Mouse (Mus musculus) bone marrow macrophage, adult 2 months (primary cell): Measurements from ENCODE around the gene Dffb.

Experiments used
- CTCF ChIP-seq: IDR thresholded peaks from 2 replicates; pipeline ENCODE4 v1.5.1; 2012; ENCODE audit warnings: low read depth, mild to moderate bottlenecking, low read length, moderate library complexity
- POLR2A ChIP-seq: IDR thresholded peaks from 2 replicates; pipeline ENCODE4 v1.6.1; 2012; ENCODE audit warnings: mild to moderate bottlenecking, low read depth, low read length, borderline replicate concordance

DNA sequence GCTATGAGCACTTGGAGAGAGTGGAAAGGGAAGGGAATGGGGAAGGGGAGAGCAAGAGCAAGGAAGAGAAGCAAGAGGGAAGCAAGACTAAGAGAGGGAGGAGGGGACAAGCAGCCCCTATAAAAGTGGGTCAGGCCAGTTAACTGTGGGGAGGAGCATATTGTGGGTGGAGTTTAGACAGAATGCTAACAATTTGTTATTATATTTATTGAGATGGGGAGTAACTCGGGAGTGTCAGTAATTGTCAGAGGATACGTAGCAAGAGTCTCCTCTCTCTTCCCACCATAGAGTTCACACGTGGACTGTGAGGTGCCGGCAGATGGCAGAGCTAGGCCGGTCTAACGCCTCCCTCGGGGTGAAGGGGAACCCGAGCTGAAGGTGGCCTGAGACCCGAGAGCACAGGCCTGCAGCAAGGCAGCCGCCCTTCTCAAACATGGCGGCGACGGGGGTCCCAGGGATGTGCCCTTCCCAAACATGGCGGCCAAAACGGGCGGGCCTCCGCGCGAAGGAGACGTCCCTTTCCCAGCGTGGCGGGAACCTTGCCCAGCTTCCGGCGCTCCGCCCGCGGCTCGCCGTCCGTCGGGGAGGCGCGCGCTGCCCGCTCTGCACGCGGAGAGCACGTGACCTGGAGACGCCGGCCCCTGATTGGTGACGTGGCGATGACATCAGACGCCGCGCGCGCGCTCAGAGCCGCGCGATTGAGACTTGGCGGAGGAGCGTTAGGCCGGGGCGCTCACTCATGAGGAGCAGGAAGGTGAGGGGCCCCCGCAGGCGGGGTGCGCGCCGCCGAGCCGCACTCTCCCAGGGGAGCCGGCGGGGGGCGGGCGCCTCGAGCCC, 18.1 kb downstream of the Dffb start, which contains the start of gene A430005L14Rik:
- TF ChIP-seq CTCF (no peak), POLR2A (no peak)
